Mouse (Mus musculus) heart, embryonic 16.5 days (tissue): Measurements from ENCODE around the gene Lrrc36. TPM values are rescaled to one million over a fixed set of nuclear protein-coding genes. Genes with fewer than 3 reads are reported as not detected.

Source experiments
- ATAC-seq: fragments of 200-750 bp; cut with Nextera tagmentation; replicated peaks from 2 replicates; pipeline ENCODE4 v1.8.0; 2017; ENCODE audit warnings: moderate number of reproducible peaks; ENCODE audit not compliant: insufficient read depth, low FRiP score; ENCODE audit errors: extremely low read depth
- H3K27ac ChIP-seq: fragments of 300-500 bp; sonication (generic); 2 replicates; pipeline ENCODE4 v1.5.1; 2014; ENCODE audit warnings: mild to moderate bottlenecking, low read length, control low read depth, moderate library complexity
- H3K27me3 ChIP-seq: fragments of 300-500 bp; sonication (generic); 2 replicates; pipeline ENCODE4 v1.6.1; 2014; ENCODE audit warnings: low read length, mixed read lengths; ENCODE audit not compliant: control insufficient read depth, insufficient read depth
- H3K36me3 ChIP-seq: fragments of 300-500 bp; sonication (generic); 2 replicates; pipeline ENCODE4 v1.6.1; 2014; ENCODE audit not compliant: control insufficient read depth, insufficient read depth
- H3K4me1 ChIP-seq: fragments of 300-500 bp; sonication (generic); 2 replicates; pipeline ENCODE4 v1.6.1; 2014; ENCODE audit warnings: low read length, mixed read lengths; ENCODE audit not compliant: control insufficient read depth, insufficient read depth
- H3K4me2 ChIP-seq: fragments of 300-500 bp; sonication (generic); 2 replicates; pipeline ENCODE4 v1.6.1; 2014; ENCODE audit warnings: low read depth, mild to moderate bottlenecking, control low read depth, low read length
- H3K4me3 ChIP-seq: fragments of 300-500 bp; sonication (generic); 2 replicates; pipeline ENCODE4 v1.5.1; 2014; ENCODE audit warnings: mild to moderate bottlenecking, control low read depth, low read length
- H3K9ac ChIP-seq: fragments of 300-500 bp; sonication (generic); 2 replicates; pipeline ENCODE4 v1.6.1; 2014; ENCODE audit warnings: low read length, control low read depth
- H3K9me3 ChIP-seq: fragments of 300-500 bp; sonication (generic); replicated peaks from 2 replicates; pipeline ENCODE4 v1.6.1; 2016; ENCODE audit warnings: low read length; ENCODE audit not compliant: control insufficient read depth
- WGBS: fragments of 180-500 bp; shearing (Covaris S2); extraction: QIAGEN DNeasy Blood & Tissue Kit; methylation state at CpG from one replicate; pipeline ENCODE4 v1.1.7; 2014; 5-methylcytosine and 5-hydroxymethylcytosine counted together
- polyA plus RNA-seq: library from polyadenylated mRNA; unstranded; fragments of >200 nt; fragmentation: Nextera tagmentation; extraction: Ambion mirVana; gene quantifications from 2 replicates; pipeline ENCODE4 v1.2.1, GENCODE M21; 2015

Lrrc36 gene
- polyA plus RNA-seq, 1 experiment from 2014 or later: 0.37 TPM

DNA sequence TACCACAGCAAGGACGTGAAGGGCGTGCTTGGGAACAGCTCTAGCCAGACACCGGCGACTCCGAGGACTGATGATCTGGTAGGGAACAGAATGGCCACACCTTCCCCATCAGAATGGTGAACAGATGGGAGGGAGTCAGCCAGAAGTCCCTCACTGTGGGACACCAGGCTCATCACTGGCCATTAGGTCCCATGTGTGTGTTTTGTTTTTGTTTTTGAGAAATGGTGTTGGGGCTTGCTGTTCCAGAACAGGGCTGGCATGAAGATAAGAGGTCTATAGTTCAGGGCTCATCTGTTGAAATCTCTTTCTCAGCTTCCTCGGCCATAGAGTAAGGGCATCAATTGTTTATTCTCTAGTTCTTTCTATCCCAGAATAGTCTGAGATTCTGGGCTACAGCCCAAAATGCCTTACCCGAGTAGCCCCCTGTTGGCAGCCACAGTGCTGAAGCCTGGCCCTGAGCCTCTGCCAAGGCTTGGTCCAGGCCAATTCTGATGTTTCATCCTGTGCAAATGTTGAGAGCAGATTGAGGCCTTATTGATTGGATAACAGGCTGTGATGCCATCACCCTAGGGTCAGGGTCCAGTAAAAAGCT lies 53.4 kb downstream of the Lrrc36 start:
- no peak for ATAC-seq
- WGBS: 64% methylated on average over 7 of the region's 7 CpGs
- H3K4me1 ChIP-seq: peaks cover 21% of the 10 kb centered on the region

DNA sequence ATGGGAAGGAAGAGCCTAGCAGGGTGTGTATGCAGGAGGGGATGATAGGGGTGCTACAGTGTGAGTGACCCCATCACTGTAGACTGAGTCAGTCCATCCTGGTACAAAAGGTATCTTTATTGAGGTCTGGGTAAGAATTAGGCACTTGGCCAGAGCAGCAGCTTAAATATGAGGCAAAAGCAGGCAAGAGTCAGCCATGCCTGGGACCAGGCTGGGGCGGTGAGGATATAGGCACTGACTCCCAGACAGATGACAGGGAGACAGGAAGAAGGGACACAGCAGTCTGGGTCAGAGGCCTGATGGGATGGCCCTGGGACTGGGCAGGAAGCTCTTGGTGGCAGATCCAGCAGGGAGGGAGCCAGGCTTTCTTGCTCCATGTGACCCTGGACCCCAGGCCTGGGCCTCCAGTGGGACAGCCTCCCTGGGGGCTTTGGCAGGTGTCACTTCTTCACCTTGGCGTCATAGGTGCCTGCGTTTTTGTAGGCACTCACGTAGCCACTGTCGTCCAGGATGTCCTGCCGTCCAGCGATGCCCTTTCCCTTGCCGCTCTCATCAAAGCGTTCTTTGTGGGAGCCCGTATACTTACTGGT lies 54.1 kb downstream of the Lrrc36 start:
- Histone ChIP-seq H3K4me2 (no peak overlapping the region), H3K9me3 (no peaks in the 10 kb centered on the region), H3K36me3 (no peaks in the 10 kb centered on the region; the same call in 1 of the 2 replicates), H3K27ac (no peak overlapping the region; the same call in 1 of the 2 replicates), H3K4me1 (peaks cover 25% of the 10 kb centered on the region), H3K4me3 (no peak overlapping the region), H3K9ac (no peak overlapping the region), H3K27me3 (0 out of 2 replicates have a peak, but pooled peaks cover 2% of the 10 kb centered on the region)
- 91% methylated on average over 10 of the region's 10 CpGs for WGBS
- ATAC-seq: no peak

More for the DNA sequence above, 53.4 kb downstream of the Lrrc36 start:
- H3K27me3 ChIP-seq: no peaks in the 10 kb centered on the region
- H3K9me3 ChIP-seq: no peaks in the 10 kb centered on the region
- peak overlapping the region; percentile 28; the same call in 1 of the 2 replicates for H3K27ac ChIP-seq
- no peak overlapping the region for H3K4me2 ChIP-seq
- H3K36me3 ChIP-seq: no peaks in the 10 kb centered on the region; the same call in 1 of the 2 replicates
- no peak overlapping the region for H3K9ac ChIP-seq
- no peak overlapping the region for H3K4me3 ChIP-seq

DNA sequence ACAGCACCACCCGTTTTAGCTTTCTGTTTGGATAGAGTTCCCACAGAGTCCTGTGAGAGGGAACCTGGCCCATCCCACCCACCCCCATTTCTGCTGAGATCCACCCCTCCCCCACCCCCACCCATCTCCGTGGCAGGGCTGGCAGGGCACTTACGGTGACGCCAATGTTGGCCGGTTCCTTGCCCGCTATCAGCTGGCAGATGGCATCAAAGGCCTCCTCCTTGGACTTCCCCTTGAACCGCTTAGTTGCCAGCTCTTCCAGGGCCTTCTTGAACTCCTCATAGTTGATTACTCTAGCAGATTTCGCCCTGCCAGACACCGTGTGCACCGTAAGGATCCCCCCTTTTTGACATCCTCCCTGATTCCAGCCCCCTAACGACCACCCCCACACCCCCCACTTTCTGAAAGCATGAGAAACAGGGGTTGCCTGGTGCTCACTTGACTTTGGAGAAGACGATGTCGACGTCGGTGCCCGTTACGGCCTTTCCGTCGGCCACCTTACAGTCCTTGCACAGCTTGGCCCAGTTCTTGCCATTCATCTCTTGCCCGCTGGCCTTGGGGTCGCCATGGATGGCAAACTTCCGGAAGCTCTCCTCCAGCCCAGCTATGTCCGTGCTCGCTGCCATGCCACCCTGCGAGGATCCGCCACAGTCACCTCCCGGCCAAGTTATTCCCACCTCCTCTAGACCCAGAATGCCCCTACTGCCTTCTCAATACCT lies 54.8 kb downstream of the Lrrc36 start:
- no peaks in the 10 kb centered on the region; the same call in 1 of the 2 replicates for H3K36me3 ChIP-seq
- no peak overlapping the region for H3K4me3 ChIP-seq
- H3K27ac ChIP-seq: no peak overlapping the region
- H3K27me3 ChIP-seq: peaks cover 5% of the 10 kb centered on the region; the same call in 1 of the 2 replicates
- no peaks in the 10 kb centered on the region for H3K9me3 ChIP-seq
- ATAC-seq: no peak
- 91% methylated on average over 27 of the region's 27 CpGs for WGBS
- H3K4me1 ChIP-seq: peaks cover 25% of the 10 kb centered on the region
- no peak overlapping the region for H3K9ac ChIP-seq
- no peak overlapping the region for H3K4me2 ChIP-seq

DNA sequence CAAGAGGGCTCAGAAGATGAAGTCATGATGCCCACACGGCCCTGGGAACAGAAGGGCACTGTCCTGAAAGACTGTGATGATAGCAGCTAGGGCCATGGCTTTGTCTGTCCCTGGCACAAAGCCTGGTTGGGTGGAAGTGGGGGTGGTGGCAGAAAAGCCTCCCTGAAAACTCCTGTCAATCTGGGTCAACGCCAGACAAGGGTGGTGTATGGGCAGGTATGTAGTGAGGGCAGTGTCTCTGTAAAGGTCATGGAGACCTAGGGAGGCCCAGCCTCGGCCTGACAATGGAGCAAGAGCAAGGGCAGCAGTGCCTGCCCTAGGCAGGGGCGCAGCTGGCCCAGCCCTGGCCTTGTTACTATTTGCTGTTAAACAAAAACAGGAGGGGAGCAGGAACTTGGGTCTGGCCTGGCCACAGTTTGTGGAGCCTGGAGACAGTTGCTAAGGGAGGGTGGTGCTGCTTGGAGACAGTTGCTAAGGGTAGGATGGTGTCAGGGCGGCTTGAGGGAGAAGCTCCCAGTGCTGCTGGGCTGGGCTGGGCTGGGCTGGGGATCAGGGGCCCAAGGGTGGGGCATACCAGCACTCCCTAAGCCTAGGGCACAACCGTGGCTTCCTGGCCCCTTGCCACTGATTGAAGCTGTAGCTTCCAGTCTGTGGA lies 55.8 kb downstream of the Lrrc36 start:
- H3K27ac ChIP-seq: no peak overlapping the region
- no peaks in the 10 kb centered on the region; the same call in 1 of the 2 replicates for H3K36me3 ChIP-seq
- peaks cover 29% of the 10 kb centered on the region for H3K4me1 ChIP-seq
- no peak overlapping the region for H3K4me2 ChIP-seq
- H3K9ac ChIP-seq: no peak overlapping the region
- no peak for ATAC-seq
- H3K9me3 ChIP-seq: no peaks in the 10 kb centered on the region
- WGBS: 52% methylated on average over 6 of the region's 6 CpGs
- H3K27me3 ChIP-seq: peaks cover 7% of the 10 kb centered on the region; the same call in 1 of the 2 replicates
- H3K4me3 ChIP-seq: no peak overlapping the region

DNA sequence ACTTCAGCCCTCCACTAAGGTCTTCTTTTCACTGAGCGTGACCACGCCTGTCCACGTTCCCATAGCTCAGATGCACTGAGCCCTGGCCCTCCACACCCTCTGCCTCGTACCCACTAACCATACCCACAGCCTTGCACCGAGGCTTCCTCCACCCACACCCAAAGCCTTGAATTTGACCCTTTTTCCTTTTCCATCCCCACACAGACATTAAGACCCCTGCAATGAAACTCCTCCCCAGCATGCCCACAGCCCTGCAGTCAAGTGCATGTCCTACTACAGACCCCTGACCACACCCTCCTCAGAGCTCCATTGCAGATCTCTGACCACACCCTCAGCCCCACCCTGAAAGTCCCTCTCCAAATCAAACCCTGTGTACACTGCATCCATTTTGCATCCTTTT lies 56.4 kb downstream of the Lrrc36 start:
- Histone ChIP-seq H3K27ac (no peak overlapping the region), H3K27me3 (peaks cover 7% of the 10 kb centered on the region; the same call in 1 of the 2 replicates), H3K4me2 (no peak overlapping the region), H3K36me3 (no peaks in the 10 kb centered on the region; the same call in 1 of the 2 replicates), H3K4me1 (peaks cover 31% of the 10 kb centered on the region), H3K9me3 (no peaks in the 10 kb centered on the region), H3K4me3 (no peak overlapping the region), H3K9ac (no peak overlapping the region)
- 88% methylated on average over 5 of the region's 5 CpGs for WGBS
- ATAC-seq: no peak

DNA sequence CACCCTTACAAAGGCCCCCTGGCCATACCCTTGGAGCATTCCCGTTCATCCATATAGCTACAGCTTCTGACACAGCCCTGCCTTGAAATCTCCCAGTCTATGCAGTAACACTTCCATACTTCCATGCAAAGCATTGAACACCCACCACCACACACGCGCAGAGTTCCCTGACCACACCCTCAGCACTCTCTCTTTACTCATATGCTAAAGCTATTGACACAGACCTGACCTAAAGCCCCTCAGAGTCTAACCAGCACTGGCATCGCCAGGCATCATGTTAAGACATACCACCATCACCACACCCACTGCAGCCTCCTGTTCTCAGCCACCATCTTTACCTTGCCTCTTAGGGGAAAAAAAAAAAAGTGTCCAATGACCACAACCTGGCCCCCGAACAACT lies 56.9 kb downstream of the Lrrc36 start:
- Histone ChIP-seq H3K27me3 (peaks cover 7% of the 10 kb centered on the region; the same call in 1 of the 2 replicates), H3K4me2 (peak overlapping the region; percentile 66; the same call in 1 of the 2 replicates), H3K9ac (no peak overlapping the region), H3K4me1 (peaks cover 34% of the 10 kb centered on the region), H3K4me3 (no peak overlapping the region), H3K36me3 (no peaks in the 10 kb centered on the region; the same call in 1 of the 2 replicates), H3K9me3 (no peaks in the 10 kb centered on the region), H3K27ac (no peak overlapping the region)
- no peak for ATAC-seq
- WGBS: 80% methylated on average over 5 of the region's 5 CpGs

DNA sequence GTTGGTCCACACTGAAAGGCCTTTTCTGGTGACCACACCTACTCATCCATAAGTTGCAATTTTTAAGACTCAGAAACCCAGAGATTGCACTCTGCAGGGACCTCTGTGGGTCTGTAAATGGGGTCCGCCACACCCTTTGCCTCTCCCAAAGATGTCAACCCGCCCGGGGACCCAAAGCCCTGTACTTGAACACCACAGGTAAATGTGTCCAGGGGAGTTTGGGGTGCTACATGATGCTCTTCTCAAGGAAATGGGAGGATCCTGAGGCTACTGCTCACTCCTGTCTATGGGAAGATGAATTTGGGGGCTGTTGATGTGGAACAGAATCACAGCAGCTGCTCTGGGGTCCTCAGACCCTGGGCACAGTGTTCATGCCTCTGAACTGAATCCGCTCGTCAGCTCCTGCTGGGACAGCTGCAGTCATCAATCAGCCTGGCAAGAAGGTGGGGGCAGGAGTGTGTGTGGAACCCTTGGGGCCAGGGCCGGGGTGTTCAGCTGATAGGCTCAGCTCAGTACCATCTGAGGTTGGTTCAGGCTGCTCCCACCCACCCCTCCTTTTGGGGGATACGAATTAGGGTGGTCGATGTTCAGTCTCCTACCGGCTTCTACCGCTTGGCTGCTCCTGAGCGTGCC lies 57.4 kb downstream of the Lrrc36 start:
- 22% methylated on average over 11 of the region's 11 CpGs for WGBS
- peaks cover 7% of the 10 kb centered on the region; the same call in 1 of the 2 replicates for H3K27me3 ChIP-seq
- no peak; the same call in 1 of the 2 replicates for ATAC-seq
- H3K36me3 ChIP-seq: peaks cover under 1% of the 10 kb centered on the region; the same call in 1 of the 2 replicates
- peaks cover 34% of the 10 kb centered on the region for H3K4me1 ChIP-seq
- H3K9me3 ChIP-seq: no peaks in the 10 kb centered on the region
- H3K4me2 ChIP-seq: peak overlapping the region; percentile 66
- peak overlapping the region; percentile 43 for H3K4me3 ChIP-seq
- H3K27ac ChIP-seq: no peak overlapping the region
- peak overlapping the region; percentile 63 for H3K9ac ChIP-seq

DNA sequence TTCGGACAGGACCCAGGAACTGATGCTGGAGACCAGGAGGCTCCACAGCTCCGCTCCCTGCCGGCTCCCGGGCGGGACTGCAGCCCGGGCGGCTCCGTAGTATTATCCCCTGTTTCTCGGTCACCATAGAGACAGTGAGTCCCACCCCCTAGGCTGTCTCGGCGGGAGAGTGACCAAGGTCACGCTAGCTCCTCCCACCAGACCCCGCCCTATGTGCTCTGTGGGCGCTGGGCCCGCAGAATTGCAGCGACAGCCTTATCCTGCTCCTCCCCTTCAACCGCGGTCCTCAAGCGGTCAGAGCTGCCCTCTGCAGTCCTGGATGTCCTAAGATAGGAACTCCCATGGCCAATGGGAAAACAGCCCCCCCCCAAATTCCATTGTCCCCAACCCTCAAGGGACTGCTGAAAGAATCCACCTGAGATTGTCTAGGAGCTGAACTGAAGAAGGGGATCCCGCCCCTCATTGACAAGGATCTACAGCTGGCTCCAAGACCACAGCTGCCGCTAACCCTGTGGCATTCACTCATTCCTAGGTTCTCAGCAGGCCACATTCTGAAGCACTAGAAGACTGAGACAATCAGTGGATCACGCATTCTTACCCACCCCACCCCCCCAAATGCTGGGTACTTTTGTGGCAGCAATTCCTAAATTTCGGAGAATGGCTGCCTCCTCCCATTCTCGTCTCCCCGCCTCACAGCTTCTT lies 58.1 kb downstream of the Lrrc36 start, which contains the start of gene Tppp3:
Tppp3 (minus strand) TSS at position 213 of the 702 bp plus-strand sequence.
- WGBS: 13% methylated on average over 25 of the region's 25 CpGs
- Histone ChIP-seq H3K4me3 (peak within 1 kb of the TSS; percentile 43), H3K27ac (no peak within 1 kb of the TSS), H3K4me2 (peak within 1 kb of the TSS; percentile 66), H3K9me3 (no peaks in the 10 kb centered on the region), H3K27me3 (peaks cover 7% of the 10 kb centered on the region; the same call in 1 of the 2 replicates), H3K36me3 (peaks cover 2% of the 10 kb centered on the region; the same call in 1 of the 2 replicates), H3K9ac (peak within 1 kb of the TSS; percentile 63), H3K4me1 (peaks cover 34% of the 10 kb centered on the region)
- ATAC-seq: peak; percentile 97
